Mouse (Mus musculus) kidney, postnatal 14 days (tissue): ENCODE results near the gene Gm10300.

Source experiments
- DNase-seq: peaks from one replicate; pipeline ENCODE4 v3.0.0; 2022; ENCODE audit warnings: mixed read lengths

The Gm10300 gene

DNA sequence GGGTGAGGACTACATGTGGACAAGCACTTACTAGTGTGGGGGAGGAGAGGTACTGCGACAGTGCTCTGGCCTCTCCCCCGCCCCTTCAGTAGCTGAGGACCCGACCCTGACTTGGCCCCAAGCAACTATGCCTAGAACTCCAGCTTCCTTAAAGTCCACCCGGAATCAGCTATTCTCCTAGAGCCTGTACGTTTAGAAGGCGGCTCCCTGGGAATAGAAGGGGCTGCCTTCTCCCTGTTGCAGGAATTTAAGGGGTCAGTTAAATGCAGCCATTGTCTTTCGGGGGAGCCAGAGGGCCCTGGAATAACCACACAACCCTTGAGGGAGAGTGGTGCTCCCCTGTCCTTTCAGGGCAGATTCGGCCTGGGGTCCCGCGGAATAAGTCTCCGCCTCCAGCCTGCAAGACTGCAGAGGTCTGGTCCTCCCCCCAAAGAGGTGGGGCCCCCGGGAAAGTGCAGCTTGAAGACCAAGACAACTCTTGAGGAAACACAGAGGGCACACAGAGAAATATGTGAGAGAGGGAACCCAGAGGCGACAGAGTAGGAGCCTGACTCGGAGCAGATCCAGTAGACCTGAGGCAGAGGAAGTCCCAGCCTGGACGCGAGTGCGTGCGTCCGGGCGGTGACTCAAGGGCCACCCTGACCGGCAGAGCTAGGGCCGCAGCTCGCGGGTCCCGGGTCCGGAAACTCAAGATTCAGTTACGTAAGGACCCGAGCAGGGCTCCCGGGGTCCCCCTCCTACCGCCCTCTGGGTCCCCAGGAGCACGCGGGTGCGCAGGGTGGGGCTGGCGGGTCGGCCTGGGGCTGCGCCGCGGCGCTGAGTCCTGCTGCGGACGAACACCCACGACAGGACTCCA lies at the start of gene Gm10300:
TSS of gene Gm10300 (plus strand) at position 621 of the 856 bp plus-strand sequence.
- peak; percentile 60 for DNase-seq

DNA sequence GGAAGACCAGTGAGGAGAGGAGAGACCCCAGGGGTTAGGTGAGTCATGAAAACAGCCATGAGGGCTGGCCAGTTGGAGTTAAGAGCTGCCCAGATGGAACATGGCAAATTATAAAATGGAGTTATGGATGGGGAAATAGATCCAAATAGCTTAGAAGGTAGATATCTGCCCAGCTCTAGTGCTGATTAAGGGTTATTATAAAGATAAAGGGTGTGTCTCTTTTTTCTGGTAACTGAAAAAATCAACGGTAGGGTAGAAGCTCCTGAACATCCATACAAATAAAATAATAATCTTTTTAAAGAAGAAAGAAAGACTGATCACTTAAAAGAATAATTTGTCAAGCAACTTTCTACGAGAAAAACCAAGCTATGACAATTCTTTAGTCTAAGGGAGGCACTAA lies 49.2 kb upstream of the Gm10300 start:
- no peak for DNase-seq

DNA sequence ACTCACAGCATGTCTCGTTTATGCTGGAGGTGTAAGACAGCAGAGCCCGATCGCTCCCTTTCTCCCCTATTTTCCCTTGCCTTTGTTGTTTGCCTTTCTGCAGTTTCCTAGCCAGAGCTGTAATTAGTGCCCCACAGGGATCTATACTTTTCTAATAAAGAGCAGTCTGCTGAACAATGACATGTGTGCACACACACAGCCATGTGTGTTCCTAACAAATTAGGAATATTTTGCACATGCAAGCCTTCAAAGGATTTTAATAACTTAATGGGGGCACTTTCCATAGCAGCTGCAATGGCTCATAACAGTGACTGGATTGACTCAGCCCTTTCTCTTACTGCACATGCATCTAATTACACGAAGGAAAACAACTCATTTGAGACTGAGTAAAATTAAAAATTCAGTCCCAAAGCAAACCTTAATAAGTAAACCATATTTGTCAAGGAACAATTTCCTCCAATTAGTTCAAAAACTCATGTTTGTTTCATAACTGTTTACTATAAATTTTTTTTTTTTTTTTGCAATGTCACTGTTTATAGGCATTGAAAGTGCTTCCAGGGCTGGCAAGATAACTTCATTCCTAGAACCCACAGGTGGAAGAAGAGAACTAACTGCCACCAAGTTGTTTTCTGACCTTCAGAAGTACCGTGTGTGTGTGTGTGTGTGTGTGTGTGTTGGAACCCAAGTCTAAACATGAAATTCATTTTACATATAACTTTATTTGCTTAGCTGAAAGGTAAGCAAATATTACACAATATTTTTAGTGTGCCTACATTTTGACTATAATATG lies 48.6 kb upstream of the Gm10300 start:
- no peak for DNase-seq

DNA sequence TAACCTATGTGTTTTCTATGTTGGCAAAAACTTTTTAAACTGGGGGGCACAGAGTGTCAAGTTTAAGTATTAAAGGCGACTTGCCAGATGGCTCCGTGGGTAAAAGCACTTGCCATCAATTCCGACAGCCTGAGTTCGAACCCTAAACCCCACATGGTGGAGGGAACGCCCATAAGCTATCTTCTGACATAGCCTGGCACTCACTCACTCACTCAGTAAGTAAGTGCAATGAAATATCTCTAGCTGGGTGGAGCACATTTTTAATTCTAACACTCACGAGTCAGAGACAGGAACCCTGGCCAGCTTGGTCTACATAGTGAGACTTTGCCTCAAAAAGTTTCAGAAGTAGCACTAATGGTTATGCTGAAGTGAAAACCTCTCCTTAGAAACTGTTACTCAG lies 47.3 kb upstream of the Gm10300 start:
- no peak for DNase-seq

DNA sequence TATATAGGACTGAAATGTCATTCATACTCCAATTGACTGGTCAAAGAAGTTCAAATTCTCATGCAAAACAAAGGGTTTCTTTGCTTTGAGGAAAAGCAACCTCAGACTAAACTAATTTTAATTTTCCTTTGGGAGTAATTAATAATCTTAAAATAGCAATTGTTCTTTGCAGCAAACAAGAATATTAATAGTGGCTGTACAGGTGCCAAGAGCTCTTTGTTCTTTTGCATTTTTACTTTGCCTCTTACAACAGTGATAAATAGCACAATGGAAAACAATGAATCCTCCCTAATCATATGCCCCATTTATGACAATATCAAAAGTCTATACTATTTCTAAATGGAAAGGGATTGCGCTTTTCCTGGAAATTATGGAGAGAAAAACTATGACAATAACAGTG lies 46.7 kb upstream of the Gm10300 start:
- no peak for DNase-seq

DNA sequence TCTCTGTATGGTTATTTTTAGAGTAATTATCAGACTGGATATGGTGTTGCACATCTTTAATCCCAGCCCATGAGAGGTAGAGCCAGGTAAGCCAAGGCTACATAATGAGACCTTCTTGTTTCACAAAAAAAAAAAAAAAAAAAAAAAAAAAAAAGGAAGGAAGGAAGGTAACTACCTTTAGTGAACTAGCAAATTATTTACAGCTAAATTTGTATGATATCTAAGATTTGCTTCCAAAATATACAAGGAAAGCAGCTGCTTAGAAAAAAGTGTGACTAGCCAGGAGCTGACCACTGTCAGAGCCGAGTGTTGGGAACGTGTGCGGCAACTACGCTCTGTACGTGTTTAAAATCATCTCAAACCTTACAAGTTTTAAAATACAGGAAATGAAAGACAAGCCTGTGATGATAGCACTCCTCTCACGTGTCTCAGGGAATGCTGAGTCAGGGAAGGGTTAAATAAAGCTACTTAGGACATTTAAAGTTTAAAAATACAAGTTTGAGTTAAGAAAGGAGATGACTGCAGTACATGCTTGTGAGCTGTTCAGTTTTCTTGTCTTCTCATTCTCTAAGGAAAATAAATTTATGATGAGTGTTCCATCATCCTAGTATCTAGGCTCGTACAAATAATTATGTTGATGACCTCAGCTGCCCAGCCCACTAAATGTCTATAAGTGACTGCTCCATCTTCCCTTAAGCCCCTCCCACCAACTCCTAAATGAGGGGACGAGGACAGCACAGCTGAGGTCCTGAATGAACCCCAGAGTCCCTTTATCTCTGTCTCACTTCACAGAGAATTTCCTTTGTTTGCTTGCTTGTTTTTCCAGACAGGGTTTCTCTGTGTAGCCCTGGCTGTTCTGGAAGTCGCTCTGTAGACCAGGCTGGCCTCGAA lies 44.4 kb upstream of the Gm10300 start:
- DNase-seq, result no peak

DNA sequence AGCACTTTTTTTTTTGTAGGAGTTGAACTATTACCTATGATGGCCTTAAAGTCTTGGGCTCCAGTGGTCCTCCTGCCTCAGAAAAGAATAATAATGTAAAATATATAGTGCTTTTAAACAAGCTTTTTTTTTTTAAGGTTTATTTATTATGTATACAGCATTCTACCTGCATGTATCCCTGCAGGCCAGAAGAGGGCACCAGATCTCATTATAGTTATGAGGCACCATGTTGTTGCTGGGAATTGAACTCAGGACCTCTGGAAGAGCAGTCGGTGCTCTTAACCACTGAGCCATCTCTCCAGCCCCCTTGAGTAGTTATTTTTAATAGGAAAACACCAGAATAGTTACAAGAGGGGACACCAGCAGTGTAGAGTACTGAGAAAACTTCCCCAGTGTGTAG lies 41.3 kb upstream of the Gm10300 start:
- DNase-seq, result no peak

DNA sequence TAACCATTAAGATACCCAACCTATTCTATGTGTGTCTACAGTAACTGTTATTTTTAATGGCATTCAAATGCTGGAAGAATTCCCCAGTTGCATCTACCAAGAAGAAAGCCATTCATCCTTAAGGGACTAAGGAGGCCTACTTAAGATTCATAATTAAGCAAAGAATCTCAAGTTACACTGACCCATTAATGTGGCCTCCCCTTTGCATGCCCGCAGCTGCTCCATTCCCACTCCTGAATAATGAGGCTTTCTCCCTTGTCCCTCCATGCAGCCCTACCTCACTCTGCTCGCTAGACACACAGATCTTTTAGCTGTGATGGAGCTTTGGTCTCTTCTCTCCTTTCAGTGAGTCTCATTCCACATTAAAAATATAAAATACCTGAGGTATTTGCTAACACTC lies 40.3 kb upstream of the Gm10300 start:
- no peak for DNase-seq

DNA sequence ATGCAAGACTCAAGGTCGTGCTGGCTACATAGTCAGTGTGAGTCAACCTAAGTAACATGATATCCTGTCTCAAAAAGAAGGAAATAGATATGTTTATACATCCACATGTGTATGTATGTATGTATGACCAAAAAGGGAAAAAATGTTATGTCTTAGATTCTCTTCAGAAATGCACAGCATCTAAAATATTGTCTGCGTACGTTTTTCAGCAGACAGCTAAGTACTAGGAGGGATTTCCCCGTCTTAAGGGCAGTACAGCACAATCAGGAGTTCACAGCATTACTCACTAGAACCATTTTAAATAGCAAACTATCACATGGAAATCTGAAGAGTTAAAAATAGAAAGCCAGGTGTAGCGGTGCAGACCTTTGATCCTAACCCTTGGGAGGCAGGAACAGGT lies 37.4 kb upstream of the Gm10300 start:
- DNase-seq, result no peak

DNA sequence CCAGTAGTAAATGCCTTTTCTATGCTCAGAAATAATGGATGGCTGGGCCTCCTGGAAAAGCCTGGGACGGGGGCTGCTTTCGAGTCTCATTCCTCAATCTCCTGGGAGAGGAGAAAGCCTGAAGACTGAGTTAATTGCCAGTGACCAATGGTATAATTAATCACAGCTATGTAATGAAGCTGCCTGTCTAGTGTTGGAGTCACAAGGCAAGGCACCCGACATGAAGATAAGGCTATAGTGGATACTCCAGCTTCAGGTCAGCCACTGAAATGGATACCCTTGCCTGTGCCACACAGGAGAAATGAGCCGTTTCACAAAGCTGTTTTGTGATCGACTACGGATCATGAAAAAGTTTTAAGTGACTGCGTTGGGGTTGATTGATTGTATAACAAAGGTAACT lies 36.5 kb upstream of the Gm10300 start:
- no peak for DNase-seq

DNA sequence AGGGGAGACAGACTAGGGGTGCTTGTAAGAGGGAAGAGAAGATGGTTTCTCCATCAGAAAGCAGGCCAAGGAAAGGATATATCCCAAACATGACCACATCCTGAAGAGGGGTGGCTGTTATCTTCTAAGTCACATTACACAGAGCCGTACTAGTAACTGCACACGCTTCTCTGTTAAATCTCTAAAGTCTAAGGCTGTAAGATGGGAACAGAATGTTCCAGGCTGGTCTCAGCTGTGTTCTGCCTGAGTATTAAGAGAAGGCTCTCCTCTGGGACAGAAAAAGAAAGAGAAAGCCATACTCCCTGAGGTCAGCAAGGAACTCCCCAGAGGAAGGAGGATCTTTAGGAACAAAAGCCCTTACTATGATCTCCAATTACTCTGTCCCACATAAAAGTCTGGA lies 35.7 kb upstream of the Gm10300 start:
- no peak for DNase-seq

DNA sequence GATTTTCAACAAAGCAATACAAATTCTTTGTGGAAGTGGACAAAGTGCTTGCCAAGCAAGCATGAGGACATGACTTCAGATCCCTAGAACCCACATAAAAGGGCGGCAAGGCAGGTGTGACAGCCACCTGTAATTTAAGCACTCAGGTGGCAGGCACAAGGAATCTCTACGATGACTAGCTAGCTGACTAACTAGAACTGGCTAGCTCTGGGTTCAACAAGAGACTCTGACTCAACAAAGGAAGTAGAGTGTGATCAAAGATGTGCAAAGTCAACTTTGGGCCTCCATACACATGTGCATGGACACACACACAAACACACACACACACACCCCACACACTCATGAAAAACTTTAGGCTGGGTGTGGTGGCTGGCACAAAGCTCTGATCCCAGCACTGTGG lies 35.0 kb upstream of the Gm10300 start:
- no peak for DNase-seq

DNA sequence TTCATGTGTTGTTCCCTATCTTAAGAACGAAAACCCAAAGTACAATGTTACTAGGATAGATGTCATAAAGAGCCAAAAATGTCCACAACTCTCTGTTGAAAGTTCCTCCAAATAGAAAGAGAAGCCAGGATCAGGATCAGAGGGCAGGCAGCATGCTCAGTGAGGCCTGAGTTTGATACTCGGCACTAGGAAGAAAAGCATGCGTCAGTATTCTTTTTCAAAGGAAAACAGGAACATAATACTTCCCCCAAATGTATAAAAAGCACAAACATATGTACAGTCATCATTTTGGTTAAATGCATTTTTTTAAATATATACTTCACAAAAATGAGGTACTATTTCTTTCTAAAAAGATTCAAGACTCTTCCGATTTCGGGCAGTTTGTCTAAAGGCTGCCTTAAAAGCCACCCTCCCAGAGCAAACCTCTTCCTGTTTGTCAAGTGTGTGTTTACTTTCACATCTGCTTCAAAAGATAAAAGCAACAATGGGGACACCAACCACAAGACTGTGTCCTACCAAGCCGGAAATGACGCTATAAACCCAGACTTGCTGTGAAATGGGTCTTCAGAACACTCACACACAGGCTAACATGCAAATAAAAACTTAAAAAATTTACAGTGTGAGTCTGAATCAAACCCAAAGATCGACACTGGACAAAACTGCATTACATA lies 34.4 kb upstream of the Gm10300 start:
- DNase-seq, result no peak

DNA sequence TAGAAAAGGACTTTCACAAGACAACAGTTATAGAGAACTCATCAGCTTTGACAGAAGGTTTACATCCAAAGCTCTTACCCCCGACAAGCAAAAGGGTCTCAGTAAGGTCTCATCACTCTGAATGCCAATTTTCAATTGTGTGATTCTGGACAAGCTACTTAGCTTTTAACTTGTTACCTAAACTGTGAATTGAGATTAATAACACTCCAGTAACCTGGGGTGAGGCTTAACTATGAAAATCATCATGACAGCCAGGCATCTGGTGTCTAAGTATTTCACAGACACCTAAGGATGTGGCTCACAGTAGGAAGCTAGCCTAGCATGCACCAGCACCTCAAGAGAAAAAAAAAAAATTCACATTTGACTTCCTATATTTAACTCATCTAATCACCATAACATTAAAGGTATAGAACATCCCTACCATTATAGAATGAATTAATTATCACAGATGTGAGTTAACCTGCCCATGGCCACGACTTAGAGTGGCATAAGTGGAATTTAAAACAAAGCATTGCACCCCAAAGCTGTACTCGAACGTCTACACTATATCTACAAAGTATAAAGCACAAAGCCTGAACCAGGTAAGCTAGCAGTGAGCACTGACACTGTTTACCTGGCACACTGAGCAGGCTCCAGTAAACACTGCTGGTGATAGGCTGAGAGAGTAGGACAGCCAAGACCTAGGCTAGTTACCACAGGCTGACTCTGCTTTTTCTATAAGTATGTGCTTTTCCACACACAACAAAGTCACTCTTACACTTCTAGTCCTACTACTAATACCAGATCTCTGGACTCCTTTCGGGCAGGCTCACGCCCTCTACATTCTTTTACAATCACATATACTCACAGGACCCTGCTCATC lies 32.8 kb upstream of the Gm10300 start:
- no peak for DNase-seq

DNA sequence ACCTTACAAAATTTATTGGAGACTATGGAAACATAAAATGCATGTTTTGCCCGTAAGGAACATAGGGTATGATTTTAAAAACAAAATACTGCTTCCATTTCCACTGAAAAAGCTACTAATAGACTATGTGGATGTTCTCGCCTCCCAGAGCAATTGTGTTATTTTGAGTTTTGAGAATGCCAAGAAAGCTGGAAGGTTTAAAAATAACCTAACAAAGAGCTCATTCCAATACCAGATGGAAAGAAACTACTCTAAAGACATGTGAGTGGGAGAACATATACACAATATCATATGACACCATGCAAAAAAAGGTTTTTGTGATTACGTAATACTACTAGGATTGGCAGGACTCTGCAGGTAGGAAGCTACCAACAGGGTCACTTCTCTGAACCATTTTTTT lies 30.8 kb upstream of the Gm10300 start:
- no peak for DNase-seq

DNA sequence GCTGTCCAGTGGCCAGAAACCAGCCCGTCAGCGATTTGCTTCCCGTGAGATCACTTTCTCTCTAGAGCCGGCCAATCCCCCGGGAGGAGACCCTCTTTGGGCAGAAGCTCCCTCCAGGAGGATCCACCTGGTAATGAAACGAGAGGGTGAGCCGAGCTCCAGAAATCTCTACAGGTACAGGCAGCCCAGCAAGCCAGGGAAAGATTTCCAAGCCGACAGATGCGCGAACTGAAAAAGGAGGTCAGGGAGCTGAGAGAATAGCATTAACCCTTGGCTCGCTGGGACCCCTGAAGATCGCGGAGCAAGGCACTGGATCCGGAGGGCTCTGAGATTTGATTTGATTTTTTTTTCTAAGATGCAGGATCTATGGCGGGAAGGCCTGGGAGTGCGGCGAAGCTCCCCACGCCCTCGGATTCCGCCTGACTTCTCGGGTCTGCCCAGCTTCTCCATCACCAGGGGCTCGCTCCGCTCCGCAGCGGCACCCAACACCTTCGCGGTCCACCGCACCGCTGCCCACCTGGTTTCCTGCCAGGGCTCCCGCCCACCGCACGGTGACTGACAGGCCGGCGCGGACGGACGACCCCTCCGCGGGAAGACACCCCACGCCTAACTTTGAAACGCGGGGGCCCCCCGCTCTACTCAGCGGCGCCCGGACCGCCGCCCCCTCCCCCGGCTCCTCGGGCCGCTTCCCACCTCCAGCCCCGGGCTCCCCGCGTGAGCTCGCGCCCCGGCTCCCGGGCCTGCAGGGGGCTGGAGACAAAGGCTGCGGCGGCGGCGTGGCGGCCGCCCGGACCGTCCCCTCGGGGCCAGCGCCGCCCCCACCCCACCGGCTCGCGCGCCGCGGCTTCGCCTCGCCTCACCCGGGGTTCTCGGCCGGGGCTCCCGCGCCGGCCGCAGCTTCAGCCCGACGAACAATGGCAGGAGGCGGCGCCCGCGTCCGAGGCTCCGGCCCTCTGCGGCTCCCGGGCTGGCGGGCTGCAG lies 26.2 kb upstream of the Gm10300 start:
- DNase-seq, result peak; percentile 58

DNA sequence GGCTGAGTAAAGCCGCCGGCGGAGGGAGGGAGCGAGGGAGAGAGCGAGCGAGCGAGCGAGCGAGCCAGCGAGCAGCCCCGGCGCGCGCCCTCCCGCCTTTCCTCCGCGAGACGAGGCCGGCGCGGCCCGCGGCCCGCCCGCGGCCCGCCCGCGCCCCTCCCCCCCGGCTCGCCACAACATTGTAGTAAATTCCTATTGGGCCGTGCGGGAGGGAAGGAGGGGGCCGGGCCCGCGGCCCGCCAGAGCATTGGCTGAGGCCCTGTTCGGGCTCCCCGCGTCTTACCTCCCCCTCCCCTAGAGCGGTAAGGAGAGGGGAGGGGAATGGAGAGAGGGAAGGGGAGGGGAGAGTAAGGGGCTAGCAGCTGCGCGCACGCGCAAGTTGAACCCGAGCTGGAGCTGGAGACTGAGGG lies 25.5 kb upstream of the Gm10300 start:
- DNase-seq, result peak; percentile 93

DNA sequence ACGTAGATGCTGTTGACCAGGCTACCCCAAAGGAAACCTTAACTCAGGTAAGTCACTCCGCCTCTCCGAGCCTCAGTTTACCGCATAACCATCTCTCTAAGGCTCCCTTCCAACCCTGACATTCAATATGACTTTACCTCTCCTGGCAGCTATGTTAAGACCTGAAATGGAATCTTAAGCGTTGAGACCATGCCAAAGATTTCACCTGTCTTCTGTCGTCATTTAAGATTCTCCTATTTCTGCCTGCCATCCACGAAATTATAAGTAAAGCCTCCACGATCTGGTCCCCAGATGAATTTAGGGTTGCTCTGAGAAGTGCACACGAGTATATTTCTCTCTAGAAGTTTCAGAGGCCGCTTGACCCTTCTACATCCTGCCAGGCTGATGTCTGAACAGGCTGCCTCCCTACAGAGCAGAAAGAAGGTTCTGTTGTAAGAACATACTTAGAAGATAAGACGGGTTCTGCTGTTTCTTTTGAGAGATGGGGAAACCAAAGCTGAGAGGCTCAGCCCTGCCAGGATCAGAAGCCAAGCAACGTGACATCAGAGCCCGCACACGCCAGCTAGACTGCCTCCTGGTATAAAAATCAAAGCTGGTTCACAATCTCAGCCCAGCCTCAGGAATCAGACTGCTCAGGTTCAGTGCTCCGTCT lies 24.8 kb upstream of the Gm10300 start:
- DNase-seq, result no peak
